Mouse (Mus musculus): ENCODE measurements at regions not wholly inside any gene's neighbourhood (a gene's known extent, or its start where the extent isn't known, plus 50 kb on each side); places are given as distances from the start of the nearest gene placed in this dataset.
"Not testable (repeated sequence)": the region's sequence is repeated elsewhere in the genome, so short reads cannot be mapped to it uniquely, and the experiment has no call there.

- Histone ChIP-seq H3K9me3 (no peaks in the 10 kb centered on the region), H3K27ac (no peak overlapping the region), H3K9ac (no peak overlapping the region), H3K4me2 (no peak overlapping the region), H3K4me1 (no peaks in the 10 kb centered on the region), H3K36me3 (no peaks in the 10 kb centered on the region), H3K4me3 (replicated peaks) (no peak overlapping the region), H3K27me3 (replicated peaks) (no peaks in the 10 kb centered on the region)
- no peak for ATAC-seq (ENCODE audit: insufficient read depth, low FRiP score, low read depth)
- WGBS = 65% methylated on average over 3 of the region's 3 CpGs
Observed at GRCm38 (mm10) chr13:25647711-25648429, 377.6 kb upstream of the Nrsn1 start.

DNA sequence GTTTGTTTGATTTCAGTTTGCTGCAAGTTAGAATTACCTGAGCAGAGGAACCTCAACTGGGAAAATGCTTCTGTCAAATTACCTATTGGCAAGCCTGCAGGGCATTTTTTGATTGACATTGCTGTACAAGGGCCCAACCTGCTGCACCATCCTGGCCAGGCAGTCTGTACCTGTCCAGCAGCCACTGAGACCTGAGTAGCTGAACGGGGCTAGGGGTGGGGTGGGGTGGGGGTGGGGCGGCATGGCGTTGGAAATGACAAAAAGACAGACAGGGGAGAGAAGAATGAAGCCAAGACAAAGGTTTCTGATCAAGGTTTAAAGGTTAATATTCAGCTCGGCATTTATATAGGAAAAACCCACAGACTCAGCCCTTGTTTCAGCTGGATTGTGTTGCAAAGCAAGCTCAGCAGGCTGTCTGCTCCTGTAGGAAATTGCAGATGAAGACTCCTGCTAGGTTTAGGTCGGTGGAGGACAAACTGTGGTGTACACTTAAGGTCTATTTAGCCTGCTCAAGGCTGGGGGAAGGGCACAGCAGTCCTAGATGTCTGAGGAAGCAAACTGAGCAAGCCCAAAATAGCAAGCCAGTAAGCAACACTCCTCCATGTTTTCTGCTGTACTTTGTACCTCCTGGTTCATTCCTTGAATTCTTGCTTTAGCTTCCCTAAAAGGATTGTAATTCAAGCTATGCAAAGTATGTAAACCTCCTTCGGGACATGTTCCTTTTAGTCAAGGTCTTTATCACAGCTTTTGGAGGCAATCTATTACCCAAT is 369.4 kb upstream of the Nrsn1 start:
- no peak overlapping the region for H3K9ac ChIP-seq
- H3K27ac ChIP-seq = no peak overlapping the region
- no peak overlapping the region for H3K4me3 ChIP-seq (replicated peaks)
- no peaks in the 10 kb centered on the region for H3K27me3 ChIP-seq (replicated peaks)
- 11% methylated on average over 6 of the region's 6 CpGs for WGBS
- no peaks in the 10 kb centered on the region for H3K9me3 ChIP-seq
- H3K4me2 ChIP-seq = no peak overlapping the region
- no peaks in the 10 kb centered on the region for H3K4me1 ChIP-seq
- no peak; the same call in 1 of the 2 replicates for ATAC-seq (ENCODE audit: insufficient read depth, low FRiP score, low read depth)
- H3K36me3 ChIP-seq = no peaks in the 10 kb centered on the region

DNA sequence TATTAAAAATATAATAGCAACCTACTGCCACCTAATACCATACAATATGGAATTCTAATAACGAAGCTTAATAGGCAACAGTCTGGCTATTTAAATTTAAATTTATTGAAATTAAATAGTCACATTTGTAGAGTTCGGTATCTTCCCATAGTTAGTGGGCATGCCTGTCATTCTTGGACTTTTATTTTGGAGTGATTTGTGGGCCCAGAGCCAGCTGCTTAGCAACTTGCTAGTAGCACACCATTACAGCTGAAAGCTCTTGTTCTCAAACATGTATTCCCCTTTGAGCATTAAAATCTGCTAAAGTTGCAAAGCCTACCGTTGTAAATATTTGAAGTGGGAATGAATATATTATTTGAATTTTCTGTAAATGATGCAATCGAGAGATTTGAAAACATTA is 359.2 kb upstream of the Nrsn1 start:
- H3K9ac ChIP-seq = no peak overlapping the region
- H3K27ac ChIP-seq = no peak overlapping the region
- 59% methylated on average over 4 of the region's 4 CpGs for WGBS
- no peaks in the 10 kb centered on the region for H3K4me1 ChIP-seq
- no peaks in the 10 kb centered on the region for H3K9me3 ChIP-seq
- no peaks in the 10 kb centered on the region for H3K36me3 ChIP-seq
- no peak for ATAC-seq (ENCODE audit: insufficient read depth, low FRiP score, low read depth)
- H3K4me3 ChIP-seq (replicated peaks) = no peak overlapping the region
- H3K4me2 ChIP-seq = no peak overlapping the region
- no peaks in the 10 kb centered on the region for H3K27me3 ChIP-seq (replicated peaks)

DNA sequence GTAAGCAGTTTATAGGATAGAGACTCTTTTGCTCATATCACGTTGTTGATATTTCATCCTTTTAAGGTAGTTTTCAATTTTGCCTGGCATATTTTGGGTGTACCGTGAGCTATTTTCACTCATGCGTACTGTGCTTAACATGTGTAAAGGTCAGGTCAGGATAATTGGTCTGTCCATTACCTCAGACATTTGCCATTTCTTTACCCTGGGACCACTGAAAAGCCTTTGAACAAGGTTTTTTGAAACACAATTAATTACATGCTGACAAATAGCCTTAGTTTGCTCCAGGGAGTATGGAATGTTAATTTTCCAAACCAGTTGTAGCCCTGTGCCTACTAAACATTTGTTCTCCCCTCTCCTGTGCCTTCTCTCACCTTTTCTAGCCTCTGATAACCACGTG is 347.3 kb upstream of the Nrsn1 start:
- no peak overlapping the region for H3K4me2 ChIP-seq
- H3K9me3 ChIP-seq = no peaks in the 10 kb centered on the region
- WGBS = 58% methylated on average over 4 of the region's 4 CpGs
- no peak overlapping the region for H3K9ac ChIP-seq
- no peaks in the 10 kb centered on the region for H3K27me3 ChIP-seq (replicated peaks)
- no peak overlapping the region for H3K4me3 ChIP-seq (replicated peaks)
- no peak for ATAC-seq (ENCODE audit: insufficient read depth, low FRiP score, low read depth)
- H3K36me3 ChIP-seq = no peaks in the 10 kb centered on the region
- H3K27ac ChIP-seq = no peak overlapping the region
- H3K4me1 ChIP-seq = no peaks in the 10 kb centered on the region

DNA sequence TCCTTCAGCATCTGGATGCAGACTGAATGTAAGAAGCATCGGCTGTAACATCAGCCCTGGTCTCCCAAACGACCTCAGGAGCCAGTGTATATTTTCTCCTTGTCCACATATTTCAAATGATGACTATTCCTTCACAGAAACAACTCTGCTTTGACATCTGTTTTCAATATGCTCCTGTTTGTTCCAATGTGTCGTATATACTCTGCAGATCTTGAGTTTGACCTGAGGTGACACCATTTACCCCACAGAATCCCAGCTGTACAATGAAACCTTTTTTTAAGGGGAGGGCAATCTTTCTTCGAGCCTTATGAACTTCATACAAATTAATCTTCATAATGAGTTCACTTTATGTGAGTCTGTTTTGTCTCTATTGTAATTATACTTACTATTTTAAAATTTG is 341.7 kb upstream of the Nrsn1 start:
- Histone ChIP-seq H3K4me2 (no peak overlapping the region), H3K9me3 (no peaks in the 10 kb centered on the region), H3K36me3 (no peaks in the 10 kb centered on the region), H3K4me1 (no peaks in the 10 kb centered on the region), H3K9ac (no peak overlapping the region), H3K27ac (no peak overlapping the region), H3K4me3 (replicated peaks) (no peak overlapping the region), H3K27me3 (replicated peaks) (no peaks in the 10 kb centered on the region)
- WGBS = 38% methylated on average over 4 of the region's 4 CpGs
- ATAC-seq (ENCODE audit: insufficient read depth, low FRiP score, low read depth) = peak; percentile 27; the same call in 1 of the 2 replicates

- Histone ChIP-seq H3K9me3 (no peaks in the 10 kb centered on the region), H3K36me3 (no peaks in the 10 kb centered on the region), H3K27me3 (replicated peaks) (no peaks in the 10 kb centered on the region), H3K4me2 (no peak overlapping the region), H3K4me1 (no peaks in the 10 kb centered on the region), H3K9ac (no peak overlapping the region), H3K4me3 (replicated peaks) (no peak overlapping the region), H3K27ac (no peak overlapping the region)
- ATAC-seq (ENCODE audit: insufficient read depth, low FRiP score, low read depth) = no peak
- WGBS = 51% methylated on average over 4 of the region's 4 CpGs
Observed at GRCm38 (mm10) chr13:25609641-25610040, 339.3 kb upstream of the Nrsn1 start.

- H3K9me3 ChIP-seq = no peaks in the 10 kb centered on the region
- no peak for ATAC-seq (ENCODE audit: insufficient read depth, low FRiP score, low read depth)
Observed at GRCm38 (mm10) chr13:25609241-25609640, 338.9 kb upstream of the Nrsn1 start.

DNA sequence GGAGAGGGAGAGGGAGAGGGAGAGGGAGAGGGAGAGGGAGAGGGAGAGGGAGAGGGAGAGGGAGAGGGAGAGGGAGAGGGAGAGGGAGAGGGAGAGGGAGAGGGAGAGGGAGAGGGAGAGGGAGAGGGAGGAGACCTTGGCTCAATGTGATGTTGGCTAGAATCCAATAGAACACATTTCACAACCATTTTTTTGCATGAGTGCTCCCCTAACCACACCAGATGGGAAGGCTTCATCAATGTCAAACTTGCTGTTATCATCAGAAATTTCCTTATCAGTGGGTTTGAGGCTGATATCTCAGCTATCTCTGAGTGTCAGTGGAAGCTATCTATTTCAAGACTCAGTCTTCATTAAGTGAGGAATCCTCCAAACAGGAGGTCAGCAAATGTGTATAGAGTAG is 331.0 kb upstream of the Nrsn1 start:
- H3K27ac ChIP-seq; H3K9me3 ChIP-seq; H3K4me3 ChIP-seq (replicated peaks); H3K4me1 ChIP-seq; H3K4me2 ChIP-seq; H3K27me3 ChIP-seq (replicated peaks); H3K9ac ChIP-seq; H3K36me3 ChIP-seq; ATAC-seq (ENCODE audit: insufficient read depth, low FRiP score, low read depth): not testable (repeated sequence)

More at GRCm38 (mm10) chr13:25609241-25609640, 338.9 kb upstream of the Nrsn1 start:
- Histone ChIP-seq H3K4me3 (replicated peaks) (no peak overlapping the region), H3K4me2 (no peak overlapping the region), H3K9ac (no peak overlapping the region), H3K27ac (no peak overlapping the region), H3K4me1 (no peaks in the 10 kb centered on the region), H3K27me3 (replicated peaks) (no peaks in the 10 kb centered on the region), H3K36me3 (no peaks in the 10 kb centered on the region)
- 61% methylated on average over 1 of the region's 1 CpGs for WGBS

GRCm38 (mm10) chr13:25594629-25595028 is 324.3 kb upstream of the Nrsn1 start:
- H3K4me3 ChIP-seq (replicated peaks) = no peak overlapping the region
- 61% methylated on average over 3 of the region's 3 CpGs for WGBS

GRCm38 (mm10) chr13:25570641-25571040 is 300.3 kb upstream of the Nrsn1 start:
- Histone ChIP-seq H3K27me3 (replicated peaks) (no peaks in the 10 kb centered on the region), H3K4me1 (no peaks in the 10 kb centered on the region), H3K4me3 (replicated peaks) (no peak overlapping the region), H3K9ac (no peak overlapping the region), H3K27ac (no peak overlapping the region), H3K9me3 (no peaks in the 10 kb centered on the region), H3K4me2 (no peak overlapping the region), H3K36me3 (no peaks in the 10 kb centered on the region)
- ATAC-seq (ENCODE audit: insufficient read depth, low FRiP score, low read depth) = no peak
- WGBS = 78% methylated on average over 5 of the region's 5 CpGs

More at GRCm38 (mm10) chr13:25594629-25595028, 324.3 kb upstream of the Nrsn1 start:
- no peak overlapping the region for H3K4me2 ChIP-seq
- H3K36me3 ChIP-seq = no peaks in the 10 kb centered on the region
- H3K4me1 ChIP-seq = no peaks in the 10 kb centered on the region
- no peak overlapping the region for H3K9ac ChIP-seq
- H3K27ac ChIP-seq = no peak overlapping the region
- ATAC-seq (ENCODE audit: insufficient read depth, low FRiP score, low read depth) = no peak
- H3K27me3 ChIP-seq (replicated peaks) = no peaks in the 10 kb centered on the region
- H3K9me3 ChIP-seq = no peaks in the 10 kb centered on the region

- no peak for ATAC-seq (ENCODE audit: insufficient read depth, low FRiP score, low read depth)
- WGBS = 3% methylated on average over 2 of the region's 2 CpGs
Observed at GRCm38 (mm10) chr13:25562746-25563145, 292.4 kb upstream of the Nrsn1 start.

DNA sequence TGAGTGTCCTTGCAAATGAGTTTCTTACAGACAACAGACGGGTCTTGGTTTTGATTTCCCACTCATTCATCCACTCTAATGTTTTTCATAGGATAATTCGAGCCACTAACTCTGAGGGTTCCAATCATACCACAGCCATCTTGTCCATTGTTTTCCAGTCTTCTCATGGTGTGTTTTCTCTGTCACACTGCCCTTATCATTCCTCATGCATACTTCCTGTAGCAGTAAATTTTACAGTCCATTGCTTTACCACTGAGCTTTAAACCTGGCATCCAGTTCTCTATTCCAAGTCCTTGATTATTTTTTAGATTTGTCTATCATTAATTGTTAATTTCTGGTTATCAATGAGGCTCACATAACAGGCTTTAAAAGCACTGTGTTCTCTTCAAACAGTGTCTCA is 290.0 kb upstream of the Nrsn1 start:
- no peaks in the 10 kb centered on the region for H3K4me1 ChIP-seq
- H3K27ac ChIP-seq = no peak overlapping the region
- H3K9ac ChIP-seq = no peak overlapping the region
- no peak for ATAC-seq (ENCODE audit: insufficient read depth, low FRiP score, low read depth)
- no peak overlapping the region for H3K4me3 ChIP-seq (replicated peaks)
- 57% methylated on average over 2 of the region's 2 CpGs for WGBS
- no peak overlapping the region for H3K4me2 ChIP-seq
- H3K9me3 ChIP-seq = no peaks in the 10 kb centered on the region
- H3K36me3 ChIP-seq = no peaks in the 10 kb centered on the region
- H3K27me3 ChIP-seq (replicated peaks) = no peaks in the 10 kb centered on the region

More at GRCm38 (mm10) chr13:25562746-25563145, 292.4 kb upstream of the Nrsn1 start:
- Histone ChIP-seq H3K4me2 (no peak overlapping the region), H3K9me3 (no peaks in the 10 kb centered on the region), H3K36me3 (no peaks in the 10 kb centered on the region), H3K4me1 (no peaks in the 10 kb centered on the region), H3K4me3 (replicated peaks) (no peak overlapping the region), H3K9ac (no peak overlapping the region), H3K27me3 (replicated peaks) (no peaks in the 10 kb centered on the region), H3K27ac (no peak overlapping the region)
